Mouse (Mus musculus) lung, adult 2 months (tissue): ENCODE data around the gene Thrap3.

Experiments used
- CTCF ChIP-seq: fragments of 200-500 bp; IDR thresholded peaks from 2 replicates; pipeline ENCODE4 v1.5.1; 2011; ENCODE audit warnings: mild to moderate bottlenecking, low read length, control low read depth; ENCODE audit not compliant: insufficient read depth
- POLR2A ChIP-seq: fragments of 200-500 bp; IDR thresholded peaks from 2 replicates; pipeline ENCODE4 v1.6.1; 2011; ENCODE audit warnings: low read depth, mild to moderate bottlenecking, control low read depth, low read length, borderline replicate concordance; ENCODE audit errors: extremely low read depth

- TF ChIP-seq POLR2A (no peak), CTCF (no peak)
These were observed 2.8 kb upstream of the Thrap3 start for GRCm38 (mm10) chr4:126205386-126205785.
